Mouse (Mus musculus): ENCODE measurements at regions not wholly inside any gene's neighbourhood (a gene's known extent, or its start where the extent isn't known, plus 50 kb on each side); places are given as distances from the start of the nearest gene placed in this dataset.
A peak's percentile ranks its signal among the peaks of the same experiment; 100 is the strongest.

- ChIA-PET POLR2A (no interaction called here), CTCF (interaction anchor here (0.8 to 2.3 kb wide), 2 partner anchors 11 to 74 kb away, joined by 3 to 8 read pairs; no protein-coding TSS in a partner anchor)
- no peak for DNase-seq (ENCODE audit: low read depth, low spot score)
- no peak for ATAC-seq
- in situ Hi-C loops (cut with MboI; ENCODE audit: low pct_unique_long_range_greater_than_20kb), result no loop called here
- peaks cover 4% of the 10 kb centered on the region for H3K27me3 ChIP-seq
- TF ChIP-seq CTCF (IDR thresholded peaks at IDR 0.05), result peak; percentile 83
These were observed 82.5 kb upstream of the Tmem132d start for GRCm38 (mm10) chr5:128515343-128515742.

- DNase-seq (ENCODE audit: low read depth, low spot score) (no peak), ATAC-seq (no peak)
- no peaks in the 10 kb centered on the region for H3K27me3 ChIP-seq
- ChIA-PET CTCF (no interaction called here), POLR2A (no interaction called here)
- in situ Hi-C loops (cut with MboI; ENCODE audit: low pct_unique_long_range_greater_than_20kb), result no loop called here
- TF ChIP-seq CTCF (IDR thresholded peaks at IDR 0.05), result no peak
These were observed 80.4 kb upstream of the Tmem132d start for GRCm38 (mm10) chr5:128513261-128513660.

- no peak for ATAC-seq
- ChIA-PET POLR2A (no interaction called here), CTCF (no interaction called here)
- no peak for TF ChIP-seq CTCF (IDR thresholded peaks at IDR 0.05)
- H3K27me3 ChIP-seq, result no peaks in the 10 kb centered on the region
- DNase-seq (ENCODE audit: low read depth, low spot score), result no peak
- in situ Hi-C loops (cut with MboI; ENCODE audit: low pct_unique_long_range_greater_than_20kb), result no loop called here
These were observed 79.7 kb upstream of the Tmem132d start for GRCm38 (mm10) chr5:128512606-128513005.

- DNase-seq (ENCODE audit: low read depth, low spot score) (no peak), ATAC-seq (no peak)
- H3K27me3 ChIP-seq, result no peaks in the 10 kb centered on the region
- TF ChIP-seq CTCF (IDR thresholded peaks at IDR 0.05), result peak; percentile 68
- in situ Hi-C loops (cut with MboI; ENCODE audit: low pct_unique_long_range_greater_than_20kb), result no loop called here
- ChIA-PET POLR2A (no interaction called here), CTCF (interaction anchor here (1.2 to 2.3 kb wide), 3 partner anchors 8 to 10 kb away, joined by 4 to 8 read pairs (median 6); no protein-coding TSS in a partner anchor)
These were observed 71.6 kb upstream of the Tmem132d start for GRCm38 (mm10) chr5:128504502-128504901.

- no peak for ATAC-seq
- TF ChIP-seq CTCF (IDR thresholded peaks at IDR 0.05), result no peak
- CTCF ChIA-PET, result no interaction called here
- no peaks in the 10 kb centered on the region for H3K27me3 ChIP-seq
- in situ Hi-C loops (cut with MboI; ENCODE audit: low pct_unique_long_range_greater_than_20kb), result no loop called here
- POLR2A ChIA-PET, result no interaction called here
- DNase-seq (ENCODE audit: low read depth, low spot score), result no peak
These were observed 66.6 kb upstream of the Tmem132d start for GRCm38 (mm10) chr5:128499488-128499887.

GRCm38 (mm10) chr5:128499033-128499432 is 66.2 kb upstream of the Tmem132d start:
- TF ChIP-seq CTCF (IDR thresholded peaks at IDR 0.05), result peak; percentile 25
- CTCF ChIA-PET, result no interaction called here
- no peaks in the 10 kb centered on the region for H3K27me3 ChIP-seq
- in situ Hi-C loops (cut with MboI; ENCODE audit: low pct_unique_long_range_greater_than_20kb), result no loop called here
- POLR2A ChIA-PET, result no interaction called here
- no peak for DNase-seq (ENCODE audit: low read depth, low spot score)
- no peak for ATAC-seq

GRCm38 (mm10) chr5:128492541-128492940 is 59.7 kb upstream of the Tmem132d start:
- in situ Hi-C loops (cut with MboI; ENCODE audit: low pct_unique_long_range_greater_than_20kb), result no loop called here
- ATAC-seq, result no peak
- CTCF ChIA-PET, result no interaction called here

DNA sequence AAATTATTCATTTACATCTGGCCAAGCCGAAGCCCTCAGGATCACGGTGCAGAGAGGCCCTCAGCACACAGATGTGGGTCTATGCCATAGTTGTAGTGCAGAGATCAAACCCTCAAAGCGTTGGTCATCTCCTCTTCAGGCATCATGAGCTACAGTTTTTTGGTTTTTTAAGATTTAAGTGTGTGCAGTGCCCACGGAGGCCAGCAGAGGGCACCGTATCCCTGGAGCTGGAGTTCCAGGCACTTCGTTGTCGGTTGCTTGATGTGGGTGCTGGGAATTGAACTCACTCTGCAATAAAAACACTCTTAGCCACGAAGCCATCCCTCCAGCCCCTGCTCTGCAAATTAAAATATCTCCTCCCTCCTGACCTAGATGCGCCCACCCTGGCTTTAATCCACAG is 58.3 kb upstream of the Tmem132d start:
- no peaks in the 10 kb centered on the region for H3K27me3 ChIP-seq
- ChIA-PET POLR2A (no interaction called here), CTCF (no interaction called here)
- in situ Hi-C loops (cut with MboI; ENCODE audit: low pct_unique_long_range_greater_than_20kb), result no loop called here
- TF ChIP-seq CTCF (IDR thresholded peaks at IDR 0.05), result no peak
- DNase-seq (ENCODE audit: low read depth, low spot score) (no peak), ATAC-seq (no peak)

More at GRCm38 (mm10) chr5:128492541-128492940, 59.7 kb upstream of the Tmem132d start:
- POLR2A ChIA-PET, result interaction anchor here (0.6 kb wide), 1 partner anchor 23 kb away, joined by 4 read pairs; no protein-coding TSS in a partner anchor
- no peak for DNase-seq (ENCODE audit: low read depth, low spot score)
- H3K27me3 ChIP-seq, result no peaks in the 10 kb centered on the region
- TF ChIP-seq CTCF (IDR thresholded peaks at IDR 0.05), result no peak

GRCm38 (mm10) chr5:128488872-128489580 is 56.1 kb upstream of the Tmem132d start:
- ChIA-PET POLR2A (interaction anchor here (0.6 kb wide), 2 partner anchors 34 to 57 kb away, joined by 3 read pairs; no protein-coding TSS in a partner anchor), CTCF (no interaction called here)
- in situ Hi-C loops (cut with MboI; ENCODE audit: low pct_unique_long_range_greater_than_20kb), result no loop called here
- ATAC-seq (no peak), DNase-seq (ENCODE audit: low read depth, low spot score) (no peak)
- no peak for TF ChIP-seq CTCF (IDR thresholded peaks at IDR 0.05)
- no peaks in the 10 kb centered on the region for H3K27me3 ChIP-seq

DNA sequence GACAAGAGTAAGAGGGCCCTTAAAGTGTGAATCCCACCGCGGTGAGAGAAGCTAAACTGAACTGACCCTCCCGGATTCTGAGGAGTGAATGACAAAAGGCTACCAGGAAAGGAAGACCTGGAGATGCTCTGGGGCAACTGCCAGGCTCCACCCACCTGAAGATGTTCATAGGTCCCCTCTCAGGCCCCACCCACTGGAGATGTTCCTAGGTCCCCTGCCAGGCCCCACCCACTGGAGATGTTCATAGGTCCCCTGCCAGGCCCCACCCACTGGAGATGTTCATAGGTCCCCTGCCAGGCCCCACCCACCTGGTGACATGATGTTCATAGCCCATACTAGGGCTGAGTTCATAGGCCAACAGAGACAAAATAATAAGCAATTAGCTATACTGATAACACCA is 54.5 kb upstream of the Tmem132d start:
- no peak for ATAC-seq
- POLR2A ChIA-PET, result no interaction called here
- in situ Hi-C loops (cut with MboI; ENCODE audit: low pct_unique_long_range_greater_than_20kb), result no loop called here
- TF ChIP-seq CTCF (IDR thresholded peaks at IDR 0.05), result no peak
- DNase-seq (ENCODE audit: low read depth, low spot score), result no peak
- H3K27me3 ChIP-seq, result no peaks in the 10 kb centered on the region
- CTCF ChIA-PET, result no interaction called here

DNA sequence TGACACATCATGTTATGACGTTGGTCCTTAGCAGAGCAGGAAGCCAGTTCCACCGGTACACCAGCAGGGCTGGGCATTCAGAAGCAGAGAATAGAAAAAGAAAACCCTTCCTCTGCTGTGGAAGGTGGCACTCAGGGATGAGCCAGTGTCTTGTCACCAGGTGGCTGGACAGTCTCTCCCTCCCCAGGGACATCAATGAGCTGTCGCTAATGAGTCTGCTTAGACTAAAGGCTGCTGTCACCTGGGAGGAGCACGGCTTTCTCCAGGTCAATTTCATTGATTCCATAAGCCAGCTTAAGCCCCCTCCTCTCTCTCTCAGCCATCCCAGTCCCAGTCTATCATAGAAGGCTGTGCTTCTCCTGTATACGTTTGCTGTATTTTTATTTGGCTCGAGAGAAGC is 51.2 kb upstream of the Tmem132d start:
- DNase-seq (ENCODE audit: low read depth, low spot score) (no peak), ATAC-seq (no peak)
- no peak for TF ChIP-seq CTCF (IDR thresholded peaks at IDR 0.05)
- ChIA-PET CTCF (no interaction called here), POLR2A (interaction anchor here (0.6 kb wide), 1 partner anchor 1184 kb away, joined by 3 read pairs; no protein-coding TSS in a partner anchor)
- H3K27me3 ChIP-seq, result no peaks in the 10 kb centered on the region
- in situ Hi-C loops (cut with MboI; ENCODE audit: low pct_unique_long_range_greater_than_20kb), result no loop called here

DNA sequence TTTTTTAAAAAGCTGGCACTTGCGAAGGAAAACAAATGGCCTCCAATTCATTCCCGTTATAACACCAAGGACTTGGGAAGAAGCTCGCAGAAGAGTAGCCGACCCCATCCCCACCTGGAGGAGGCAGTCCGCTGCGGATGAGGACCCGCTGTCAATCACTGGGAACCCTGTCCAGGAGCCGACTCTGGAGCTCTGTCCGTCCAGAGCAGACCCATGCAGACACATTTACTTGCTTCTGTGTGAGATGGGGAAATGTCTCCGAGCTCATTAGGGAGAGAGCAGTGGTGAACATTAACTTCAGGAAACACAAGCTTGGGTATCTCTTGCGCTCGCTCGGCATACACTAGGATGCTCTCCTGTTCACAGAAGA is 50.5 kb upstream of the Tmem132d start:
- no peak for DNase-seq (ENCODE audit: low read depth, low spot score)
- ChIA-PET POLR2A (no interaction called here), CTCF (no interaction called here)
- H3K27me3 ChIP-seq, result no peaks in the 10 kb centered on the region
- no peak for ATAC-seq
- in situ Hi-C loops (cut with MboI; ENCODE audit: low pct_unique_long_range_greater_than_20kb), result no loop called here
- TF ChIP-seq CTCF (IDR thresholded peaks at IDR 0.05), result no peak

Measured in Patski (cell line).